Mouse (Mus musculus): ENCODE results near the gene Commd1. TPM values are rescaled to one million over a fixed set of nuclear protein-coding genes. Genes with fewer than 3 reads are reported as not detected.

Commd1 gene
- polyA plus RNA-seq, 1 experiment = not detected

- Histone ChIP-seq H3K4me3 (ENCODE audit: insufficient read depth, low read depth, low read length) (no peak overlapping the region), H3K4me1 (ENCODE audit: control insufficient read depth, insufficient read depth, low read length) (no peaks in the 10 kb centered on the region), H3K27ac (ENCODE audit: insufficient read depth, low read depth, low read length) (no peak overlapping the region)
- TF ChIP-seq POLR2A (IDR thresholded peaks at IDR 0.05; ENCODE audit: insufficient read depth, low read depth, low read length) (no peak), CTCF (IDR thresholded peaks at IDR 0.05; ENCODE audit: insufficient read depth, low read depth, low read length) (no peak)
- WGBS = 90% methylated on average over 4 of the region's 4 CpGs
Measured at GRCm38 (mm10) chr11:23013580-23014294, 31.6 kb upstream of the Commd1 start.

DNA sequence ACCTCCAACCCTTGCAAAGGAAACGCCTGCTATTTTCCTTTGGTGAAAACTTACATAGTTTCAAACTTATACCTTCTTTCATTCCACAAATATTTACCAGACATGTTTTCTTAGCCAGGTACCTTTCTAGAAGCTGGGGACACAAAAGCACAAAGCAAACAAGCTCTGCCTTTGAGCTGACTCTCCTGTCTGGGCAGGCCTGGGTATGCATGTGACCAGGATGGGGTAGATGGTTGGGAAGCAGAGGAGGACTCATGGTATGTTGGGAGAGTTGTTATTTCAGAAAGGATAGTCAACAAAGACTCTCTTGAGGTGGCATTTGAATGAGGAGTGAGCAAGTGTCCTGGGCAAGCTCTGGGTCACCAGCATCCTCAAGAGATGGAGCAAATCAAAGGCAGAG, 30.9 kb upstream of the Commd1 start:
- H3K4me1 ChIP-seq (ENCODE audit: control insufficient read depth, insufficient read depth, low read length) = no peaks in the 10 kb centered on the region
- 97% methylated on average over 1 of the region's 1 CpGs for WGBS
- TF ChIP-seq POLR2A (IDR thresholded peaks at IDR 0.05; ENCODE audit: insufficient read depth, low read depth, low read length) = no peak
- no peak for TF ChIP-seq CTCF (IDR thresholded peaks at IDR 0.05; ENCODE audit: insufficient read depth, low read depth, low read length)

DNA sequence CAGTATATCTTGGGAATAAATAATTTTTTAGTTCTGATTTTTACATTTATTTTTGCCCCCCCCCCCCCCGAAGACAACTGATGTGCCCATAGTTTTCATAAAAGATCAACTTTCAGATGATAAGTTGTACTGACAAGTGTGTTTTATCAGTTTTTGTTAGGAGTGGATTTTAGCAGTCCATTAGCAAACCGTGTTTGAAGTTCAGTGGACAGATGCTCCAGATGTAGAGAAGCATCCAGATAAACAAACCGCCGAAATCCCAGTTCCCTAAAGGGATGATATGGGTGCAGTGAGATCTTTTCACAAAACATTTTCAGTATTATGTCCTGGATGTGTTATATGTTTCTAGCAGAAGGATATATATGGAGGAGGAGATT, 26.6 kb upstream of the Commd1 start:
- no peak for TF ChIP-seq CTCF (IDR thresholded peaks at IDR 0.05; ENCODE audit: insufficient read depth, low read depth, low read length)
- no peak for TF ChIP-seq POLR2A (IDR thresholded peaks at IDR 0.05; ENCODE audit: insufficient read depth, low read depth, low read length)
- 24% methylated on average over 4 of the region's 4 CpGs for WGBS
- Histone ChIP-seq H3K4me1 (ENCODE audit: control insufficient read depth, insufficient read depth, low read length) (peaks cover 4% of the 10 kb centered on the region; the same call in 1 of the 2 replicates), H3K27ac (ENCODE audit: insufficient read depth, low read depth, low read length) (no peak overlapping the region), H3K4me3 (ENCODE audit: insufficient read depth, low read depth, low read length) (no peak overlapping the region)

More for the DNA sequence above, 30.9 kb upstream of the Commd1 start:
- no peak overlapping the region for H3K27ac ChIP-seq (ENCODE audit: insufficient read depth, low read depth, low read length)
- H3K4me3 ChIP-seq (ENCODE audit: insufficient read depth, low read depth, low read length) = no peak overlapping the region

GRCm38 (mm10) chr11:23008181-23008823, 26.1 kb upstream of the Commd1 start:
- Histone ChIP-seq H3K4me3 (ENCODE audit: insufficient read depth, low read depth, low read length) (peak overlapping the region; percentile 65), H3K4me1 (ENCODE audit: control insufficient read depth, insufficient read depth, low read length) (peaks cover 4% of the 10 kb centered on the region; the same call in 1 of the 2 replicates), H3K27ac (ENCODE audit: insufficient read depth, low read depth, low read length) (peak overlapping the region; percentile 44)
- peak; percentile 24; the same call in 1 of the 2 replicates for TF ChIP-seq POLR2A (IDR thresholded peaks at IDR 0.05; ENCODE audit: insufficient read depth, low read depth, low read length)
- TF ChIP-seq CTCF (IDR thresholded peaks at IDR 0.05; ENCODE audit: insufficient read depth, low read depth, low read length) = no peak; the same call in 1 of the 2 replicates
- under 1% methylated on average over 40 of the region's 40 CpGs for WGBS

DNA sequence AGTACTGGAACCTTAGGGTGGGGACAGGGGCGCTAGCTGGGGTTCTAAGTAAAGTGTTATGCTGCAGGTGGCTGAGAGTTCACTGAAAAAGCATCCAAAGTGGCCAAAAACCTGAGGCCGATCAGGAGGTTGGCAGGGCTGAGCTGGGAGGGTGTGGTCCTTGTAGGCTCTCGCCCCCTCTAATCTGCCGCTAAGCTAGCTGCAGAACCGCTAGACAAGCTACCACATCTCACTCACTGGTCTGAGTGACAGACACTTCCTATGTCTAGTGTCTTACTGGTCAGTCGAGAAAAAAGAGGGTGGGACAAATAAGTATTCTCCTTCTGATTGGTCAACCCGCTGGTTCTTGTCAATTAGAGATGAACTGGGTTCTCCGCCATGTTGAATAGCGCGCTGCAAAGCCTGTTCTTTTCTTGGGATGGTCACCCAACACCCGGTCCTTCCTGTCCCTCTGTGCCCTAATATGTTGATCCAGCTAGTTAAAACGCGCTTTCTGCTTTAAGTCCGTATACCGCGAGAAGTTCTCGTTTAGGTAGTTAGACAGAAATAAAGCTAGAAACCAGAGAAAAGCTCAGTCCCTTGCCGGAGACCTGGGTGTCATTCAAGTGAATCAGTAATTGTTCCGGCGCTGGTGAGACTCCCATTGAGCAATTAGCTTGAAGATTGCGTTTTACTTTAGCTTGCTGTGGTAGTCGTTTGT, 25.4 kb upstream of the Commd1 start, which contains the start of gene Fam161a:
Gene Fam161a (plus strand): TSS at position 51 of the 700 bp plus-strand sequence.
- WGBS = 3% methylated on average over 22 of the region's 22 CpGs
- TF ChIP-seq CTCF (IDR thresholded peaks at IDR 0.05; ENCODE audit: insufficient read depth, low read depth, low read length) (no peak), POLR2A (IDR thresholded peaks at IDR 0.05; ENCODE audit: insufficient read depth, low read depth, low read length) (no peak)
- Histone ChIP-seq H3K4me1 (ENCODE audit: control insufficient read depth, insufficient read depth, low read length) (peaks cover 4% of the 10 kb centered on the region; the same call in 1 of the 2 replicates), H3K27ac (ENCODE audit: insufficient read depth, low read depth, low read length) (peak within 1 kb of the TSS; percentile 44), H3K4me3 (ENCODE audit: insufficient read depth, low read depth, low read length) (peak within 1 kb of the TSS; percentile 65)

DNA sequence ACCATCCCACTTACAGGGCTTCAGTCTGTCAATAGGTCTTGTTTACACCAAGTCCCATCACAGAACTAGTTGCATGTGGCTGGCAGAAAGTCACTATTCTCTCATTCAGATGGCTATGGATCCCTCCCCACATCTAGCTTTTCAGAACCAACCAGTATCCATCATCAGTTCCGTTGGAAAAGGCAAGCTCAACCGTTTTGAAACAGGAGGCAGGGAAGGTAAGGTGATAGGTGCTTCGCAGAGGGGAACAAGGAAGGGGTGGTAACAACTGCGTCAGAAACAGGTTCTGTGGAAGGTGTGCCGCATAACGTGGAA, 24.9 kb upstream of the Commd1 start:
- no peak for TF ChIP-seq POLR2A (IDR thresholded peaks at IDR 0.05; ENCODE audit: insufficient read depth, low read depth, low read length)
- WGBS = 12% methylated on average over 6 of the region's 6 CpGs
- Histone ChIP-seq H3K27ac (ENCODE audit: insufficient read depth, low read depth, low read length) (peak overlapping the region; percentile 16), H3K4me3 (ENCODE audit: insufficient read depth, low read depth, low read length) (peak overlapping the region; percentile 65), H3K4me1 (ENCODE audit: control insufficient read depth, insufficient read depth, low read length) (peaks cover 4% of the 10 kb centered on the region; the same call in 1 of the 2 replicates)

DNA sequence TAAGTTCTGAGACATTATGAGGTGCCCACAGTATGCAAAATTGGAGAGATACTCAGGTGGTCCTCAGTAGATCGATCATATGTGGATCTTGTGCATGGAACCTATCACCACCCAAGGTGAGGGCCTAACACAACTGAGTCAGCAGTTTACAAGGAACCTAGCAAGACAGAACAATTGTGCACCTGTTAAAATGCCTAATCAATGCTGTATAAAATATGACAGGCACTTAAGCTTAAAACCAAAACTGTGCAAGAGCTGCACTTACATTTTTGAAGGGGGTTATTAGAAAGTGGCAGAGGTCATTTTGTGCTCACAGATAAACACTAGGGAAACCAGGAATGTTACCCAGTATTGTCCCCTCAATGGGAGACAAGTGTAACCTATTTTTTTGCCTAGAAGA, 23.1 kb upstream of the Commd1 start:
- no peak overlapping the region for H3K4me3 ChIP-seq (ENCODE audit: insufficient read depth, low read depth, low read length)
- 85% methylated on average over 1 of the region's 1 CpGs for WGBS
- TF ChIP-seq POLR2A (IDR thresholded peaks at IDR 0.05; ENCODE audit: insufficient read depth, low read depth, low read length) (no peak), CTCF (IDR thresholded peaks at IDR 0.05; ENCODE audit: insufficient read depth, low read depth, low read length) (no peak)
- H3K27ac ChIP-seq (ENCODE audit: insufficient read depth, low read depth, low read length) = no peak overlapping the region
- H3K4me1 ChIP-seq (ENCODE audit: control insufficient read depth, insufficient read depth, low read length) = peaks cover 4% of the 10 kb centered on the region; the same call in 1 of the 2 replicates

GRCm38 (mm10) chr11:22998308-22998707, 16.1 kb upstream of the Commd1 start:
- Histone ChIP-seq H3K27ac (ENCODE audit: insufficient read depth, low read depth, low read length) (no peak overlapping the region), H3K4me3 (ENCODE audit: insufficient read depth, low read depth, low read length) (no peak overlapping the region), H3K4me1 (ENCODE audit: control insufficient read depth, insufficient read depth, low read length) (no peaks in the 10 kb centered on the region)
- TF ChIP-seq POLR2A (IDR thresholded peaks at IDR 0.05; ENCODE audit: insufficient read depth, low read depth, low read length) (no peak), CTCF (IDR thresholded peaks at IDR 0.05; ENCODE audit: insufficient read depth, low read depth, low read length) (no peak)
- WGBS = 90% methylated on average over 1 of the region's 1 CpGs

GRCm38 (mm10) chr11:22995461-22995860, 13.3 kb upstream of the Commd1 start:
- H3K4me3 ChIP-seq (ENCODE audit: insufficient read depth, low read depth, low read length) = no peak overlapping the region
- TF ChIP-seq POLR2A (IDR thresholded peaks at IDR 0.05; ENCODE audit: insufficient read depth, low read depth, low read length) (no peak), CTCF (IDR thresholded peaks at IDR 0.05; ENCODE audit: insufficient read depth, low read depth, low read length) (no peak)
- WGBS = 90% methylated on average over 4 of the region's 4 CpGs

More at GRCm38 (mm10) chr11:22995461-22995860, 13.3 kb upstream of the Commd1 start:
- H3K4me1 ChIP-seq (ENCODE audit: control insufficient read depth, insufficient read depth, low read length) = peaks cover 2% of the 10 kb centered on the region; the same call in 1 of the 2 replicates
- H3K27ac ChIP-seq (ENCODE audit: insufficient read depth, low read depth, low read length) = no peak overlapping the region

Measured in olfactory bulb, adult 2 months (tissue).